ENCODE assay signal across 14 mouse cellular contexts in genomic region chr2:75987739-75988138, GRCm38 (mm10). TPM values are rescaled to one million over a fixed set of nuclear protein-coding genes. Genes with fewer than 3 reads are reported as not detected.
A peak's percentile ranks its signal among the peaks of the same experiment; 100 is the strongest.
DNase-seq lines count a peak whose midpoint lies in the region; ATAC-seq and TF ChIP-seq lines count a peak whose summit lies in the region.
"Had no signal": no experiment of that assay in that cellular context is flagged by ENCODE, and none has a peak within 500 bp of the region (broad histone marks: within the 10 kb centered on the region; RNA-seq: fewer than 3 reads in every experiment).

No protein-coding gene starts in this region.

- peak overlapping the region; percentile 56; the same call in 1 of the 2 replicates for H3K27ac ChIP-seq in forebrain, embryonic 12.5 days
- H3K27ac ChIP-seq in forebrain, embryonic 10.5 days, result no peak overlapping the region
- peak overlapping the region; percentile 83 for H3K27ac ChIP-seq in midbrain, embryonic 13.5 days
- no peak overlapping the region for H3K27ac ChIP-seq in midbrain, embryonic 10.5 days (replicated peaks)
- peak overlapping the region; percentile 76 for H3K27ac ChIP-seq in hindbrain, postnatal 0 days
- H3K27ac ChIP-seq: heart, embryonic 13.5 days; liver, embryonic 13.5 days had no signal

- H3K9ac ChIP-seq in forebrain, embryonic 12.5 days, result no peak overlapping the region
- H3K9ac ChIP-seq in midbrain, embryonic 13.5 days (replicated peaks), result no peak overlapping the region
- no peak overlapping the region for H3K9ac ChIP-seq in hindbrain, postnatal 0 days (replicated peaks; ENCODE audit: low read length)
- H3K9ac ChIP-seq: heart, embryonic 13.5 days; liver, embryonic 13.5 days had no signal

- no peaks in the 10 kb centered on the region for H3K36me3 ChIP-seq in forebrain, embryonic 12.5 days (replicated peaks)
- H3K36me3 ChIP-seq in forebrain, embryonic 10.5 days (replicated peaks), result no peaks in the 10 kb centered on the region
- H3K36me3 ChIP-seq in midbrain, embryonic 13.5 days, result no peaks in the 10 kb centered on the region
- H3K36me3 ChIP-seq in midbrain, embryonic 10.5 days, result no peaks in the 10 kb centered on the region
- H3K36me3 ChIP-seq in hindbrain, postnatal 0 days (ENCODE audit: insufficient read depth, low read length), result no peaks in the 10 kb centered on the region
- H3K36me3 ChIP-seq: heart, embryonic 13.5 days; liver, embryonic 13.5 days had no signal

- H3K4me2 ChIP-seq in forebrain, embryonic 12.5 days, result no peak overlapping the region
- no peak overlapping the region for H3K4me2 ChIP-seq in midbrain, embryonic 13.5 days (replicated peaks)
- no peak overlapping the region for H3K4me2 ChIP-seq in hindbrain, postnatal 0 days (ENCODE audit: low read depth, low read length)
- H3K4me2 ChIP-seq: heart, embryonic 13.5 days; liver, embryonic 13.5 days had no signal

- H3K4me3 ChIP-seq in forebrain, embryonic 12.5 days (replicated peaks), result no peak overlapping the region
- no peak overlapping the region for H3K4me3 ChIP-seq in forebrain, embryonic 10.5 days
- no peak overlapping the region for H3K4me3 ChIP-seq in midbrain, embryonic 13.5 days (replicated peaks)
- H3K4me3 ChIP-seq in midbrain, embryonic 10.5 days, result no peak overlapping the region
- no peak overlapping the region for H3K4me3 ChIP-seq in hindbrain, postnatal 0 days (ENCODE audit: low read length)
- H3K4me3 ChIP-seq: heart, embryonic 13.5 days; liver, embryonic 13.5 days; megakaryocyte, embryonic 14.5 days had no signal

- TF ChIP-seq CTCF in hindbrain, postnatal 0 days (IDR thresholded peaks at IDR 0.05; ENCODE audit: low read depth), result no peak

- 78% methylated on average over 9 of the region's 9 CpGs for WGBS in forebrain, embryonic 12.5 days
- WGBS in forebrain, embryonic 10.5 days, result 78% methylated on average over 9 of the region's 9 CpGs
- WGBS in midbrain, embryonic 13.5 days, result 76% methylated on average over 9 of the region's 9 CpGs
- WGBS in midbrain, embryonic 10.5 days, result 75% methylated on average over 9 of the region's 9 CpGs
- WGBS in hindbrain, postnatal 0 days, result 55% methylated on average over 9 of the region's 9 CpGs

- ATAC-seq in forebrain, embryonic 12.5 days (ENCODE audit: low FRiP score), result no peak
- no peak for ATAC-seq in midbrain, embryonic 13.5 days
- no peak for ATAC-seq in hindbrain, postnatal 0 days

- H3K4me1 ChIP-seq in forebrain, embryonic 12.5 days, result peaks cover 16% of the 10 kb centered on the region; the same call in 1 of the 2 replicates
- H3K4me1 ChIP-seq in forebrain, embryonic 10.5 days, result peaks cover 62% of the 10 kb centered on the region
- H3K4me1 ChIP-seq in midbrain, embryonic 13.5 days (replicated peaks), result peaks cover 39% of the 10 kb centered on the region
- H3K4me1 ChIP-seq in midbrain, embryonic 10.5 days, result peaks cover 45% of the 10 kb centered on the region
- H3K4me1 ChIP-seq in hindbrain, postnatal 0 days (ENCODE audit: insufficient read depth, low read length), result no peaks in the 10 kb centered on the region
- H3K4me1 ChIP-seq: liver, embryonic 13.5 days had no signal

- no peak for DNase-seq in forebrain, embryonic 10.5 days (ENCODE audit: extremely low spot score, low spot score)
- no peak for DNase-seq in midbrain, embryonic 10.5 days (ENCODE audit: low spot score)
- no peak for DNase-seq in hindbrain, postnatal 0 days (ENCODE audit: low spot score)
- DNase-seq in left cerebral cortex, adult 8-10 months (ENCODE audit: low spot score in 2 of 2), result no peak
- DNase-seq in frontal cortex, adult 2 months (ENCODE audit: extremely low spot score in 1 of 2, low spot score in 1 of 2), result no peak
- DNase-seq in frontal cortex, postnatal 25 days (ENCODE audit: low spot score in 2 of 2), result no peak
- DNase-seq: adrenal gland, postnatal 25 days; cerebellum, adult 11-12 months; kidney, adult 8-10 months; liver, embryonic 13.5 days had no signal

- no peaks in the 10 kb centered on the region for H3K27me3 ChIP-seq in forebrain, embryonic 12.5 days
- H3K27me3 ChIP-seq in forebrain, embryonic 10.5 days (ENCODE audit: poor library complexity, severe bottlenecking), result no peaks in the 10 kb centered on the region
- H3K27me3 ChIP-seq in midbrain, embryonic 13.5 days, result no peaks in the 10 kb centered on the region
- H3K27me3 ChIP-seq in midbrain, embryonic 10.5 days (ENCODE audit: low read depth, poor library complexity, severe bottlenecking), result no peaks in the 10 kb centered on the region
- H3K27me3 ChIP-seq in hindbrain, postnatal 0 days (ENCODE audit: insufficient read depth, low read length), result no peaks in the 10 kb centered on the region
- H3K27me3 ChIP-seq: heart, embryonic 13.5 days; liver, embryonic 13.5 days had no signal

- H3K9me3 ChIP-seq in forebrain, embryonic 12.5 days, result no peaks in the 10 kb centered on the region
- no peaks in the 10 kb centered on the region for H3K9me3 ChIP-seq in forebrain, embryonic 10.5 days
- no peaks in the 10 kb centered on the region for H3K9me3 ChIP-seq in midbrain, embryonic 13.5 days
- no peaks in the 10 kb centered on the region for H3K9me3 ChIP-seq in midbrain, embryonic 10.5 days (replicated peaks)
- no peaks in the 10 kb centered on the region for H3K9me3 ChIP-seq in hindbrain, postnatal 0 days (ENCODE audit: low read length)
- H3K9me3 ChIP-seq: heart, embryonic 13.5 days had no signal

RNA-seq across cellular contexts. Expression of gene Ttc30a1, which starts 6.0 kb away (rescaled TPM):
- 8.9 and 10.0 TPM in 2 replicates for polyA plus RNA-seq in forebrain, embryonic 12.5 days (2016; fragmentation: Nextera tagmentation; extraction: Ambion mirVana)
- polyA plus RNA-seq in forebrain, embryonic 10.5 days (2016; fragmentation: Nextera tagmentation; extraction: Ambion mirVana), result 10.5 and 12.4 TPM in 2 replicates
- 8.5 TPM in 2 replicates for polyA plus RNA-seq in midbrain, embryonic 13.5 days (2015; fragmentation: Nextera tagmentation; extraction: Ambion mirVana)
- polyA plus RNA-seq in midbrain, embryonic 10.5 days (2016; fragmentation: Nextera tagmentation; extraction: Ambion mirVana), result 11.8 and 12.0 TPM in 2 replicates
- 8.9 and 11.4 TPM in 2 replicates for total RNA-seq in hindbrain, postnatal 0 days (2014; rRNA removed)
- polyA plus RNA-seq in hindbrain, postnatal 0 days (2015; fragmentation: Nextera tagmentation; extraction: Ambion mirVana), result 4.6 and 4.8 TPM in 2 replicates
- total RNA-seq in left cerebral cortex, adult 8-10 months (2022), result 1 to 10 TPM; 3.0 to 3.7 (median 3.2) TPM
- polyA plus RNA-seq in frontal cortex, adult 2 months (2012; rRNA removed), result 3.2 and 3.6 TPM in 2 replicates

RNA-seq across cellular contexts. Expression of gene Ttc30a2, which starts 9.8 kb away (rescaled TPM):
- polyA plus RNA-seq in forebrain, embryonic 12.5 days (2016; fragmentation: Nextera tagmentation; extraction: Ambion mirVana), result 0.46 and 0.50 TPM in 2 replicates
- polyA plus RNA-seq in forebrain, embryonic 10.5 days (2016; fragmentation: Nextera tagmentation; extraction: Ambion mirVana), result 0.28 and 0.53 TPM in 2 replicates
- polyA plus RNA-seq in midbrain, embryonic 13.5 days (2015; fragmentation: Nextera tagmentation; extraction: Ambion mirVana), result 1.1 and 1.6 TPM in 2 replicates
- 0.39 and 0.58 TPM in 2 replicates for polyA plus RNA-seq in midbrain, embryonic 10.5 days (2016; fragmentation: Nextera tagmentation; extraction: Ambion mirVana)
- 0.86 and 1.9 TPM in 2 replicates for total RNA-seq in hindbrain, postnatal 0 days (2014; rRNA removed)
- polyA plus RNA-seq in hindbrain, postnatal 0 days (2015; fragmentation: Nextera tagmentation; extraction: Ambion mirVana), result 0.19 and 0.38 TPM in 2 replicates
- under 1 TPM in 2 of 4 experiments, not detected in 2; 0.41 to 0.84 TPM for total RNA-seq in left cerebral cortex, adult 8-10 months (2022)
- 0.21 and 0.36 TPM in 2 replicates for polyA plus RNA-seq in frontal cortex, adult 2 months (2012; rRNA removed)

RNA-seq across cellular contexts. Expression of gene Ttc30b, which starts 49.4 kb away (rescaled TPM):
- 7.5 and 7.8 TPM in 2 replicates for polyA plus RNA-seq in forebrain, embryonic 12.5 days (2016; fragmentation: Nextera tagmentation; extraction: Ambion mirVana)
- polyA plus RNA-seq in forebrain, embryonic 10.5 days (2016; fragmentation: Nextera tagmentation; extraction: Ambion mirVana), result 5.1 and 5.6 TPM in 2 replicates
- polyA plus RNA-seq in midbrain, embryonic 13.5 days (2015; fragmentation: Nextera tagmentation; extraction: Ambion mirVana), result 15.3 and 15.7 TPM in 2 replicates
- polyA plus RNA-seq in midbrain, embryonic 10.5 days (2016; fragmentation: Nextera tagmentation; extraction: Ambion mirVana), result 7.2 and 7.9 TPM in 2 replicates
- 30.9 and 33.9 TPM in 2 replicates for total RNA-seq in hindbrain, postnatal 0 days (2014; rRNA removed)
- 16.3 and 19.2 TPM in 2 replicates for polyA plus RNA-seq in hindbrain, postnatal 0 days (2015; fragmentation: Nextera tagmentation; extraction: Ambion mirVana)
- 10 to 100 TPM; 12.4 to 14.1 (median 13.8) TPM for total RNA-seq in left cerebral cortex, adult 8-10 months (2022)
- 11.0 and 12.0 TPM in 2 replicates for polyA plus RNA-seq in frontal cortex, adult 2 months (2012; rRNA removed)

Comparison
In these comparisons a context has a peak if more than half of its experiments do, and no peak if none do; other contexts are left out.
1. H3K27ac ChIP-seq: peak in forebrain, embryonic 12.5 days (single experiment), midbrain, embryonic 13.5 days (single experiment) and hindbrain, postnatal 0 days (single experiment); none in forebrain, embryonic 10.5 days (single experiment) and midbrain, embryonic 10.5 days (single experiment).